Mouse (Mus musculus): Measurements from ENCODE around the gene Pdgfb. TPM values are rescaled to one million over a fixed set of nuclear protein-coding genes. Genes with fewer than 3 reads are reported as not detected.

Pdgfb gene
- polyA plus RNA-seq, 1 experiment = not detected

GRCm38 (mm10) chr15:80044249-80044648, 29.5 kb upstream of the Pdgfb start:
- TF ChIP-seq GATA1 (IDR thresholded peaks at IDR 0.05; ENCODE audit: low read length) = no peak

- no peak for TF ChIP-seq GATA1 (IDR thresholded peaks at IDR 0.05; ENCODE audit: low read length)
Observed at GRCm38 (mm10) chr15:80042152-80042551, 27.4 kb upstream of the Pdgfb start.

GRCm38 (mm10) chr15:80038110-80038391, 23.3 kb upstream of the Pdgfb start:
- TF ChIP-seq GATA1 (IDR thresholded peaks at IDR 0.05; ENCODE audit: low read length) = no peak

- TF ChIP-seq GATA1 (IDR thresholded peaks at IDR 0.05; ENCODE audit: low read length) = no peak
Observed at GRCm38 (mm10) chr15:80037255-80038109, 22.7 kb upstream of the Pdgfb start.

- TF ChIP-seq GATA1 (IDR thresholded peaks at IDR 0.05; ENCODE audit: low read length) = no peak
Observed at GRCm38 (mm10) chr15:80035341-80035885, 20.6 kb upstream of the Pdgfb start.

GRCm38 (mm10) chr15:80034913-80035312, 20.1 kb upstream of the Pdgfb start:
- TF ChIP-seq GATA1 (IDR thresholded peaks at IDR 0.05; ENCODE audit: low read length) = no peak

- TF ChIP-seq GATA1 (IDR thresholded peaks at IDR 0.05; ENCODE audit: low read length) = no peak
Observed at GRCm38 (mm10) chr15:80034366-80034765, 19.6 kb upstream of the Pdgfb start.

GRCm38 (mm10) chr15:80031133-80031532, 16.4 kb upstream of the Pdgfb start:
- no peak for TF ChIP-seq GATA1 (IDR thresholded peaks at IDR 0.05; ENCODE audit: low read length)

GRCm38 (mm10) chr15:80030399-80030798, 15.6 kb upstream of the Pdgfb start:
- no peak for TF ChIP-seq GATA1 (IDR thresholded peaks at IDR 0.05; ENCODE audit: low read length)

- no peak for TF ChIP-seq GATA1 (IDR thresholded peaks at IDR 0.05; ENCODE audit: low read length)
Observed at GRCm38 (mm10) chr15:80028862-80029261, 14.1 kb upstream of the Pdgfb start.

GRCm38 (mm10) chr15:80026689-80027353, 12.0 kb upstream of the Pdgfb start:
- TF ChIP-seq GATA1 (IDR thresholded peaks at IDR 0.05; ENCODE audit: low read length) = no peak

GRCm38 (mm10) chr15:80026061-80026460, 11.3 kb upstream of the Pdgfb start:
- TF ChIP-seq GATA1 (IDR thresholded peaks at IDR 0.05; ENCODE audit: low read length) = no peak

GRCm38 (mm10) chr15:80025615-80026014, 10.8 kb upstream of the Pdgfb start:
- TF ChIP-seq GATA1 (IDR thresholded peaks at IDR 0.05; ENCODE audit: low read length) = no peak

GRCm38 (mm10) chr15:80024331-80025313, 9.8 kb upstream of the Pdgfb start:
- TF ChIP-seq GATA1 (IDR thresholded peaks at IDR 0.05; ENCODE audit: low read length) = no peak

GRCm38 (mm10) chr15:80020516-80020915, 5.7 kb upstream of the Pdgfb start:
- no peak for TF ChIP-seq GATA1 (IDR thresholded peaks at IDR 0.05; ENCODE audit: low read length)

Data from G1E-ER4 (cell line).